Mouse (Mus musculus) liver, adult 2 months (tissue): ENCODE measurements around the gene Sh3bp5.

Source experiments
- CTCF ChIP-seq: fragments of 200-500 bp; IDR thresholded peaks from 2 replicates; pipeline ENCODE4 v1.5.1; 2011; ENCODE audit warnings: low read depth, low read length, control low read depth
- POLR2A ChIP-seq: fragments of 200-500 bp; IDR thresholded peaks from 2 replicates; pipeline ENCODE4 v1.6.1; 2011; ENCODE audit warnings: low read length, control low read depth; ENCODE audit not compliant: insufficient read depth; ENCODE audit errors: extremely low read depth

- TF ChIP-seq CTCF (no peak), POLR2A (no peak)
Observed at GRCm38 (mm10) chr14:31482417-31482816, 46.5 kb upstream of the Sh3bp5 start.
